In the genomic region with DNA sequence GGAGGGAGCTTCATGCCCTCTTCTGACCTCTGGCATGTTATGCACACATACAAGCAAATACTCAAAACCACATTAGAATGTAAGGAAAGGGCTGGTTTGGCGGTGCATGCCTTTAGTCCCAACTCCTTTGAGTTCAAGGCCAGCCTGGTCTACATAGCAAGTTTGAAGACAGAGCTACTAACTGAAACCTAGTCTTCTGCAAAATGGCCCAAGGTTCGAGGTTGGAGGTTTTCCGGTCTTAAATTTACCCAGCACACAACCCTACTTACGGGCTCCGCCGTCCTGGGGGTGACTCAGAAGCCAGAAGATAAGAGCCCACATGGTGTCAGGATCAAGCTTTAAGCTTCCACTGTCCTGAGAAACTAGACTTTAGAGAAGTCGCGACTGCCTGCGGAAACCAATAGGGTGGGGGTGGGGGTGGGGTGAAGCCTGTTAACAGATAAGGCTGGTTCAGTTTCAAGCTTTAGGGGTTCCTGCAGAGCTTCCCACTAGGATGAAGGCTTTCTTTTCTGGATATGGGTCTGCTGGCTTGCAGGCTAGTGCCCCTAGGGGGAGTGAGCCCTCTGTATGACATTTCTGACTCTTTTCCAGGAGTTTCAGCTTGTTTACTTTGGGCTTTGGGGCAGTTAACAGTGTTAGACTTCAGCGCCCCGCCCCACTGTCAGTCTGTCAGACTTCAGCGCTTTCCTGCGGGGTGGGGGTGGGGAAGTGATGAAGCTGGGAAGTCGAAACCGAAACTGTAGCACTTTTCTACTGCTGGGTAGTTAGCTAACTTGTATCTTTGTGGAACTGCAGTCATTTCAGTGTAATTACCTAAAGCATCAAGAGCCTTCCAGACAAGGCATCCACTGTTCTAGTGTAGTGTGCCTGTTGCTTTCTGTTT, we compare ENCODE assay signal across 8 mouse cellular contexts. TPM values are rescaled to one million over a fixed set of nuclear protein-coding genes. Genes with fewer than 3 reads are reported as not detected.
DNase-seq lines count a peak whose midpoint lies in the region; ATAC-seq lines count a peak whose summit lies in the region.

A gene (minus strand): TSS at position 370 of the 883 bp plus-strand sequence.

- 0 out of 2 replicates have a peak within 1 kb of the TSS, but pooled peaks have one; percentile 6 for H3K4me2 ChIP-seq in neural tube, embryonic 11.5 days (ENCODE audit: low read depth)
- peak within 1 kb of the TSS; percentile 58 for H3K4me2 ChIP-seq in heart, embryonic 16.5 days (ENCODE audit: low read depth, low read length)
- H3K4me2 ChIP-seq in stomach, embryonic 15.5 days: peak within 1 kb of the TSS; percentile 40

- peaks cover 2% of the 10 kb centered on the region; the same call in 1 of the 2 replicates for H3K36me3 ChIP-seq in neural tube, embryonic 11.5 days (ENCODE audit: control insufficient read depth, insufficient read depth, low read length)
- H3K36me3 ChIP-seq in heart, embryonic 16.5 days (ENCODE audit: control insufficient read depth, insufficient read depth): no peaks in the 10 kb centered on the region
- peaks cover 38% of the 10 kb centered on the region for H3K36me3 ChIP-seq in megakaryocyte, embryonic 14.5 days (replicated peaks; ENCODE audit: low read length)
- no peaks in the 10 kb centered on the region for H3K36me3 ChIP-seq in stomach, embryonic 15.5 days

- H3K4me1 ChIP-seq in neural tube, embryonic 11.5 days (ENCODE audit: control insufficient read depth, insufficient read depth, low read length): 0 out of 2 replicates have a peak, but pooled peaks cover 2% of the 10 kb centered on the region
- H3K4me1 ChIP-seq in heart, embryonic 16.5 days (ENCODE audit: control insufficient read depth, insufficient read depth, low read length): peaks cover 6% of the 10 kb centered on the region
- peaks cover 67% of the 10 kb centered on the region for H3K4me1 ChIP-seq in megakaryocyte, embryonic 14.5 days
- H3K4me1 ChIP-seq in stomach, embryonic 15.5 days: peaks cover 3% of the 10 kb centered on the region; the same call in 1 of the 2 replicates

- H3K27me3 ChIP-seq in neural tube, embryonic 11.5 days (ENCODE audit: control insufficient read depth, insufficient read depth, low read length): no peaks in the 10 kb centered on the region
- no peaks in the 10 kb centered on the region for H3K27me3 ChIP-seq in heart, embryonic 16.5 days (ENCODE audit: control insufficient read depth, insufficient read depth, low read length)
- H3K27me3 ChIP-seq in megakaryocyte, embryonic 14.5 days (replicated peaks): no peaks in the 10 kb centered on the region
- H3K27me3 ChIP-seq in stomach, embryonic 15.5 days (replicated peaks): no peaks in the 10 kb centered on the region

- H3K4me3 ChIP-seq in neural tube, embryonic 11.5 days (ENCODE audit: low read depth, low read length): no peak within 1 kb of the TSS
- peak within 1 kb of the TSS; percentile 36 for H3K4me3 ChIP-seq in heart, embryonic 16.5 days (ENCODE audit: low read length)
- H3K4me3 ChIP-seq in megakaryocyte, embryonic 14.5 days (replicated peaks): peak within 1 kb of the TSS; percentile 91
- H3K4me3 ChIP-seq in stomach, embryonic 15.5 days (replicated peaks): 0 out of 2 replicates have a peak within 1 kb of the TSS, but pooled peaks have one; percentile 2

- ATAC-seq in neural tube, embryonic 11.5 days (ENCODE audit: insufficient read depth, low FRiP score, low TSS enrichment): no peak
- peak; percentile 67 for ATAC-seq in heart, embryonic 16.5 days (replicated peaks; ENCODE audit: extremely low read depth, insufficient read depth, low FRiP score)
- ATAC-seq in stomach, embryonic 15.5 days (ENCODE audit: insufficient read depth, low FRiP score, low read depth): peak; percentile 82

- DNase-seq in neural tube, embryonic 11.5 days (ENCODE audit: low spot score): no peak
- no peak for DNase-seq in neural tube, embryonic 10.5 days (ENCODE audit: extremely low spot score, low spot score)
- peak; percentile 59 for DNase-seq in embryo, embryonic 10.5 days (ENCODE audit: low spot score)
- peak; percentile 87 to 89 for DNase-seq in kidney, postnatal 25 days
- no peak for DNase-seq in cerebellum, adult 8-10 months

- no peaks in the 10 kb centered on the region for H3K9me3 ChIP-seq in neural tube, embryonic 11.5 days (ENCODE audit: control insufficient read depth, low read length)
- H3K9me3 ChIP-seq in heart, embryonic 16.5 days (replicated peaks; ENCODE audit: control insufficient read depth, low read length): no peaks in the 10 kb centered on the region
- no peaks in the 10 kb centered on the region for H3K9me3 ChIP-seq in megakaryocyte, embryonic 14.5 days
- no peaks in the 10 kb centered on the region for H3K9me3 ChIP-seq in stomach, embryonic 15.5 days

- H3K27ac ChIP-seq in neural tube, embryonic 11.5 days (ENCODE audit: low read depth, low read length): no peak within 1 kb of the TSS
- H3K27ac ChIP-seq in heart, embryonic 16.5 days (ENCODE audit: low read length): peak within 1 kb of the TSS; percentile 72
- H3K27ac ChIP-seq in stomach, embryonic 15.5 days: peak within 1 kb of the TSS; percentile 49; the same call in 1 of the 2 replicates

- H3K9ac ChIP-seq in neural tube, embryonic 11.5 days (ENCODE audit: low read length): no peak within 1 kb of the TSS
- H3K9ac ChIP-seq in heart, embryonic 16.5 days (ENCODE audit: low read length): peak within 1 kb of the TSS; percentile 43; the same call in 1 of the 2 replicates
- no peak within 1 kb of the TSS for H3K9ac ChIP-seq in stomach, embryonic 15.5 days

- 50% methylated on average over 15 of the region's 15 CpGs for WGBS in neural tube, embryonic 11.5 days
- WGBS in heart, embryonic 16.5 days: 24% methylated on average over 15 of the region's 15 CpGs
- 29% methylated on average over 15 of the region's 15 CpGs for WGBS in stomach, embryonic 15.5 days

RNA-seq across cellular contexts. Expression of the gene that starts here (rescaled TPM):
- polyA plus RNA-seq in neural tube, embryonic 11.5 days (2014; fragmentation: Nextera tagmentation; extraction: Ambion mirVana): 3.5 and 3.6 TPM in 2 replicates
- 1.8 and 2.5 TPM in 2 replicates for polyA plus RNA-seq in heart, embryonic 16.5 days (2015; fragmentation: Nextera tagmentation; extraction: Ambion mirVana)
- polyA plus RNA-seq in megakaryocyte, embryonic 14.5 days (2012; ENCODE audit: insufficient read depth, low replicate concordance): 3.9 TPM in 1 of 2 replicates, not detected in the other
- polyA plus RNA-seq in stomach, embryonic 15.5 days (2015; fragmentation: Nextera tagmentation; extraction: Ambion mirVana): 2.6 and 4.2 TPM in 2 replicates

Comparison
In these comparisons a context has a peak if more than half of its experiments do, and no peak if none do; other contexts are left out.
1. DNase-seq: peak in embryo, embryonic 10.5 days (single experiment) and kidney, postnatal 25 days (2 of 2); none in neural tube, embryonic 11.5 days (single experiment), neural tube, embryonic 10.5 days (single experiment) and cerebellum, adult 8-10 months (single experiment).
2. H3K4me2 ChIP-seq: peak in every context shown above with its lines; median percentile 58 in heart, embryonic 16.5 days; 40 in stomach, embryonic 15.5 days; 6 in neural tube, embryonic 11.5 days.